Mouse (Mus musculus): ENCODE data around the gene Shroom3. TPM values are rescaled to one million over a fixed set of nuclear protein-coding genes. Genes with fewer than 3 reads are reported as not detected.

Gene Shroom3
- polyA plus RNA-seq, 1 experiment from 2014 or later: 0.22 TPM

- Histone ChIP-seq H3K9me3 (replicated peaks) (no peaks in the 10 kb centered on the region), H3K9ac (peak overlapping the region; percentile 49; the same call in 1 of the 2 replicates), H3K27me3 (peaks cover 34% of the 10 kb centered on the region), H3K4me2 (peak overlapping the region; percentile 67), H3K36me3 (replicated peaks) (no peaks in the 10 kb centered on the region), H3K27ac (replicated peaks) (no peak overlapping the region), H3K4me1 (replicated peaks) (0 out of 2 replicates have a peak, but pooled peaks cover 4% of the 10 kb centered on the region), H3K4me3 (replicated peaks) (peak overlapping the region; percentile 58)
- under 1% methylated on average over 96 of the region's 96 CpGs for WGBS (ENCODE audit: insufficient replicate concordance)
- ATAC-seq (ENCODE audit: insufficient read depth): peak; percentile 78
Measured at GRCm38 (mm10) chr5:92897766-92898745, 214.8 kb downstream of the Shroom3 start.

- Histone ChIP-seq H3K9me3 (replicated peaks) (no peaks in the 10 kb centered on the region), H3K36me3 (replicated peaks) (no peaks in the 10 kb centered on the region), H3K4me1 (replicated peaks) (no peaks in the 10 kb centered on the region), H3K9ac (no peak overlapping the region), H3K27ac (replicated peaks) (no peak overlapping the region), H3K4me3 (replicated peaks) (no peak overlapping the region), H3K27me3 (peaks cover 34% of the 10 kb centered on the region), H3K4me2 (no peak overlapping the region)
- 39% methylated on average over 5 of the region's 5 CpGs for WGBS (ENCODE audit: insufficient replicate concordance)
- ATAC-seq (ENCODE audit: insufficient read depth): no peak
Measured at GRCm38 (mm10) chr5:92900470-92900869, 217.2 kb downstream of the Shroom3 start.

- Histone ChIP-seq H3K9ac (no peak overlapping the region), H3K36me3 (replicated peaks) (no peaks in the 10 kb centered on the region), H3K4me3 (replicated peaks) (no peak overlapping the region), H3K4me1 (replicated peaks) (no peaks in the 10 kb centered on the region), H3K4me2 (no peak overlapping the region), H3K27ac (replicated peaks) (no peak overlapping the region), H3K9me3 (replicated peaks) (no peaks in the 10 kb centered on the region), H3K27me3 (peaks cover 32% of the 10 kb centered on the region)
- no peak for ATAC-seq (ENCODE audit: insufficient read depth)
- WGBS (ENCODE audit: insufficient replicate concordance): 30% methylated on average over 7 of the region's 7 CpGs
Measured at GRCm38 (mm10) chr5:92901870-92902269, 218.6 kb downstream of the Shroom3 start.

- Histone ChIP-seq H3K9me3 (replicated peaks) (no peaks in the 10 kb centered on the region), H3K27ac (replicated peaks) (no peak overlapping the region), H3K4me2 (no peak overlapping the region), H3K27me3 (peaks cover 3% of the 10 kb centered on the region), H3K36me3 (replicated peaks) (no peaks in the 10 kb centered on the region), H3K9ac (no peak overlapping the region), H3K4me1 (replicated peaks) (no peaks in the 10 kb centered on the region), H3K4me3 (replicated peaks) (no peak overlapping the region)
- no peak for ATAC-seq (ENCODE audit: insufficient read depth)
- whole genome bisulfite sequencing (ENCODE audit: insufficient replicate concordance): 60% methylated on average over 9 of the region's 9 CpGs
Measured at GRCm38 (mm10) chr5:92905146-92905545, 221.9 kb downstream of the Shroom3 start.

GRCm38 (mm10) chr5:92905594-92906008, 222.4 kb downstream of the Shroom3 start:
- H3K36me3 ChIP-seq (replicated peaks): no peaks in the 10 kb centered on the region
- peaks cover under 1% of the 10 kb centered on the region; the same call in 1 of the 2 replicates for H3K27me3 ChIP-seq
- no peak; the same call in 1 of the 2 replicates for ATAC-seq (ENCODE audit: insufficient read depth)
- H3K9me3 ChIP-seq (replicated peaks): no peaks in the 10 kb centered on the region
- WGBS (ENCODE audit: insufficient replicate concordance): 32% methylated on average over 8 of the region's 8 CpGs
- H3K4me3 ChIP-seq (replicated peaks): no peak overlapping the region
- H3K4me2 ChIP-seq: no peak overlapping the region
- H3K9ac ChIP-seq: no peak overlapping the region
- no peaks in the 10 kb centered on the region for H3K4me1 ChIP-seq (replicated peaks)
- H3K27ac ChIP-seq (replicated peaks): no peak overlapping the region

- Histone ChIP-seq H3K4me3 (replicated peaks) (no peak overlapping the region), H3K9ac (no peak overlapping the region), H3K4me1 (replicated peaks) (no peaks in the 10 kb centered on the region), H3K4me2 (no peak overlapping the region), H3K9me3 (replicated peaks) (no peaks in the 10 kb centered on the region), H3K36me3 (replicated peaks) (no peaks in the 10 kb centered on the region), H3K27me3 (no peaks in the 10 kb centered on the region), H3K27ac (replicated peaks) (no peak overlapping the region)
- ATAC-seq (ENCODE audit: insufficient read depth): no peak
- WGBS (ENCODE audit: insufficient replicate concordance): 58% methylated on average over 4 of the region's 4 CpGs
Measured at GRCm38 (mm10) chr5:92908227-92908626, 225.0 kb downstream of the Shroom3 start.

- Histone ChIP-seq H3K4me1 (replicated peaks) (no peaks in the 10 kb centered on the region), H3K27ac (replicated peaks) (no peak overlapping the region), H3K4me2 (no peak overlapping the region), H3K9ac (no peak overlapping the region), H3K9me3 (replicated peaks) (no peaks in the 10 kb centered on the region), H3K4me3 (replicated peaks) (no peak overlapping the region), H3K36me3 (replicated peaks) (no peaks in the 10 kb centered on the region), H3K27me3 (no peaks in the 10 kb centered on the region)
- 45% methylated on average over 3 of the region's 3 CpGs for WGBS (ENCODE audit: insufficient replicate concordance)
- no peak for ATAC-seq (ENCODE audit: insufficient read depth)
Measured at GRCm38 (mm10) chr5:92910838-92911237, 227.6 kb downstream of the Shroom3 start.

GRCm38 (mm10) chr5:92915421-92915820, 232.2 kb downstream of the Shroom3 start:
- Histone ChIP-seq H3K9ac (no peak overlapping the region), H3K27ac (replicated peaks) (no peak overlapping the region), H3K36me3 (replicated peaks) (no peaks in the 10 kb centered on the region), H3K27me3 (no peaks in the 10 kb centered on the region), H3K4me1 (replicated peaks) (no peaks in the 10 kb centered on the region), H3K9me3 (replicated peaks) (no peaks in the 10 kb centered on the region), H3K4me2 (no peak overlapping the region), H3K4me3 (replicated peaks) (no peak overlapping the region)
- no peak for ATAC-seq (ENCODE audit: insufficient read depth)
- WGBS (ENCODE audit: insufficient replicate concordance): 70% methylated on average over 10 of the region's 10 CpGs

GRCm38 (mm10) chr5:92917755-92918154, 234.5 kb downstream of the Shroom3 start:
- WGBS (ENCODE audit: insufficient replicate concordance): 35% methylated on average over 6 of the region's 6 CpGs
- no peak overlapping the region for H3K9ac ChIP-seq
- H3K27me3 ChIP-seq: no peaks in the 10 kb centered on the region
- no peaks in the 10 kb centered on the region for H3K36me3 ChIP-seq (replicated peaks)
- no peaks in the 10 kb centered on the region for H3K4me1 ChIP-seq (replicated peaks)
- no peak overlapping the region for H3K4me2 ChIP-seq
- H3K27ac ChIP-seq (replicated peaks): no peak overlapping the region
- no peak for ATAC-seq (ENCODE audit: insufficient read depth)
- no peaks in the 10 kb centered on the region for H3K9me3 ChIP-seq (replicated peaks)
- no peak overlapping the region for H3K4me3 ChIP-seq (replicated peaks)

- Histone ChIP-seq H3K4me3 (replicated peaks) (no peak overlapping the region), H3K36me3 (replicated peaks) (no peaks in the 10 kb centered on the region), H3K27ac (replicated peaks) (no peak overlapping the region), H3K9ac (no peak overlapping the region), H3K9me3 (replicated peaks) (no peaks in the 10 kb centered on the region), H3K4me1 (replicated peaks) (no peaks in the 10 kb centered on the region), H3K4me2 (no peak overlapping the region), H3K27me3 (no peaks in the 10 kb centered on the region)
- ATAC-seq (ENCODE audit: insufficient read depth): no peak
- 64% methylated on average over 10 of the region's 10 CpGs for WGBS (ENCODE audit: insufficient replicate concordance)
Measured at GRCm38 (mm10) chr5:92918170-92918569, 234.9 kb downstream of the Shroom3 start.

- Histone ChIP-seq H3K9ac (no peak overlapping the region), H3K27me3 (no peaks in the 10 kb centered on the region), H3K36me3 (replicated peaks) (no peaks in the 10 kb centered on the region), H3K4me3 (replicated peaks) (no peak overlapping the region), H3K9me3 (replicated peaks) (no peaks in the 10 kb centered on the region), H3K27ac (replicated peaks) (no peak overlapping the region), H3K4me2 (no peak overlapping the region), H3K4me1 (replicated peaks) (no peaks in the 10 kb centered on the region)
- 55% methylated on average over 9 of the region's 9 CpGs for WGBS (ENCODE audit: insufficient replicate concordance)
- ATAC-seq (ENCODE audit: insufficient read depth): no peak
Measured at GRCm38 (mm10) chr5:92918866-92919265, 235.6 kb downstream of the Shroom3 start.
